ENCODE assay signal across 13 mouse cellular contexts in genomic region chr5:105138906-105139305, GRCm38 (mm10). TPM values are rescaled to one million over a fixed set of nuclear protein-coding genes. Genes with fewer than 3 reads are reported as not detected.
DNase-seq lines count a peak whose midpoint lies in the region; ATAC-seq and TF ChIP-seq lines count a peak whose summit lies in the region.
"Had no signal": no experiment of that assay in that cellular context is flagged by ENCODE, and none has a peak within 500 bp of the region (broad histone marks: within the 10 kb centered on the region; RNA-seq: fewer than 3 reads in every experiment).

No protein-coding gene starts in this region.

- H3K4me2 ChIP-seq in heart, embryonic 12.5 days: peak overlapping the region; percentile 21; the same call in 1 of the 2 replicates
- H3K4me2 ChIP-seq: hindbrain, embryonic 15.5 days; limb, embryonic 13.5 days had no signal

- no peaks in the 10 kb centered on the region for H3K9me3 ChIP-seq in heart, embryonic 12.5 days (replicated peaks)
- H3K9me3 ChIP-seq: hindbrain, embryonic 15.5 days; limb, embryonic 13.5 days; midbrain, embryonic 10.5 days had no signal

- H3K4me1 ChIP-seq in heart, embryonic 12.5 days (replicated peaks): 0 out of 2 replicates have a peak, but pooled peaks cover 11% of the 10 kb centered on the region
- peaks cover 15% of the 10 kb centered on the region for H3K4me1 ChIP-seq in thymus, adult 2 months (replicated peaks; ENCODE audit: control insufficient read depth, insufficient read depth, low read length)
- H3K4me1 ChIP-seq in brown adipose tissue, adult 24 weeks (ENCODE audit: control insufficient read depth, insufficient read depth, insufficient read length, low read length): no peaks in the 10 kb centered on the region; the same call in 1 of the 2 replicates
- H3K4me1 ChIP-seq: hindbrain, embryonic 15.5 days; limb, embryonic 13.5 days had no signal

- no peak for TF ChIP-seq POLR2A in thymus, adult 2 months (IDR thresholded peaks at IDR 0.05; ENCODE audit: control insufficient read depth, extremely low read depth, insufficient read depth, low read length, poor library complexity)

- H3K27ac ChIP-seq in heart, embryonic 12.5 days (ENCODE audit: poor library complexity, severe bottlenecking): peak overlapping the region; percentile 47
- H3K27ac ChIP-seq in thymus, adult 2 months (ENCODE audit: control insufficient read depth, insufficient read depth, low read length): peak overlapping the region; percentile 83
- H3K27ac ChIP-seq in brown adipose tissue, adult 24 weeks (replicated peaks; ENCODE audit: low read depth, low read length): peak overlapping the region; percentile 82
- H3K27ac ChIP-seq: hindbrain, embryonic 15.5 days; left cerebral cortex, adult 2 months; limb, embryonic 13.5 days; midbrain, embryonic 10.5 days had no signal

- H3K9ac ChIP-seq in heart, embryonic 12.5 days: no peak overlapping the region
- H3K9ac ChIP-seq: hindbrain, embryonic 15.5 days; limb, embryonic 13.5 days had no signal

- no peak for ATAC-seq in heart, embryonic 12.5 days (ENCODE audit: insufficient number of reproducible peaks, low FRiP score)

- H3K4me3 ChIP-seq in heart, embryonic 12.5 days: peak overlapping the region; percentile 19; the same call in 1 of the 2 replicates
- peak overlapping the region; percentile 63 for H3K4me3 ChIP-seq in thymus, adult 2 months (ENCODE audit: control insufficient read depth, insufficient read depth, low read length)
- peak overlapping the region; percentile 50 for H3K4me3 ChIP-seq in brown adipose tissue, adult 24 weeks (ENCODE audit: insufficient read depth, low read depth, low read length)
- H3K4me3 ChIP-seq: hindbrain, embryonic 15.5 days; left cerebral cortex, adult 2 months; limb, embryonic 13.5 days; midbrain, embryonic 10.5 days had no signal

- no peak for TF ChIP-seq CTCF in thymus, adult 2 months (IDR thresholded peaks at IDR 0.05; ENCODE audit: borderline replicate concordance, control insufficient read depth, extremely low read depth, insufficient read depth, low read length, poor library complexity)

- H3K27me3 ChIP-seq in heart, embryonic 12.5 days (replicated peaks): no peaks in the 10 kb centered on the region
- H3K27me3 ChIP-seq in thymus, adult 2 months (ENCODE audit: control insufficient read depth, insufficient read depth, low read length): no peaks in the 10 kb centered on the region
- H3K27me3 ChIP-seq: hindbrain, embryonic 15.5 days; limb, embryonic 13.5 days had no signal

- DNase-seq in heart, adult 9 months (ENCODE audit: low spot score in 2 of 2): no peak
- no peak for DNase-seq in thymus, adult 2 months
- no peak for DNase-seq in thymus, postnatal 36 days
- DNase-seq in cerebellum, adult 9-10 months: no peak
- no peak for DNase-seq in layer of hippocampus, adult 18-20 months (ENCODE audit: low spot score in 2 of 2)
- DNase-seq: cerebellum, postnatal 36 days; right cerebral cortex, adult 18-20 months had no signal

- 69% methylated on average over 1 of the region's 1 CpGs for WGBS in heart, embryonic 12.5 days
- WGBS in thymus, adult 2 months: 81% methylated on average over 1 of the region's 1 CpGs

- H3K36me3 ChIP-seq in heart, embryonic 12.5 days: 0 out of 2 replicates have a peak, but pooled peaks cover 2% of the 10 kb centered on the region
- H3K36me3 ChIP-seq in thymus, adult 2 months (ENCODE audit: control insufficient read depth, insufficient read depth, low read length): peaks cover 23% of the 10 kb centered on the region
- H3K36me3 ChIP-seq: hindbrain, embryonic 15.5 days; limb, embryonic 13.5 days; midbrain, embryonic 10.5 days had no signal

RNA-seq across cellular contexts. Expression of gene Gbp9, which starts 0.4 kb away (rescaled TPM):
- polyA plus RNA-seq in heart, embryonic 12.5 days (2016; fragmentation: Nextera tagmentation; extraction: Ambion mirVana): 4.4 and 4.6 TPM in 2 replicates
- polyA plus RNA-seq in thymus, adult 2 months (2012; rRNA removed): 19.9 and 20.6 TPM in 2 replicates
- 4.8 and 7.0 TPM in 2 replicates for polyA plus RNA-seq in brown adipose tissue, adult 24 weeks (2012; ENCODE audit: insufficient read depth, insufficient read length, missing spikeins)
- total RNA-seq in layer of hippocampus, adult 18-20 months (2021): 1 to 10 TPM; 1.3 to 1.5 TPM

RNA-seq across cellular contexts. Expression of gene Gbp8, which starts 0.4 kb away (rescaled TPM):
- 1.4 and 1.8 TPM in 2 replicates for polyA plus RNA-seq in heart, embryonic 12.5 days (2016; fragmentation: Nextera tagmentation; extraction: Ambion mirVana)
- 67.9 and 78.9 TPM in 2 replicates for polyA plus RNA-seq in thymus, adult 2 months (2012; rRNA removed)
- 2.1 TPM in 1 of 2 replicates, not detected in the other for polyA plus RNA-seq in brown adipose tissue, adult 24 weeks (2012; ENCODE audit: insufficient read depth, insufficient read length, missing spikeins)
- total RNA-seq in layer of hippocampus, adult 18-20 months (2021): under 1 TPM in 1 of 2 experiments, not detected in 1; 0.17 TPM
- total RNA-seq: left cerebral cortex, adult 2 months had no signal

RNA-seq across cellular contexts. Expression of gene Gbp4, which starts 0.5 kb away (rescaled TPM):
- 6.1 and 9.6 TPM in 2 replicates for polyA plus RNA-seq in heart, embryonic 12.5 days (2016; fragmentation: Nextera tagmentation; extraction: Ambion mirVana)
- 126 and 130 TPM in 2 replicates for polyA plus RNA-seq in thymus, adult 2 months (2012; rRNA removed)
- 4.8 and 5.8 TPM in 2 replicates for polyA plus RNA-seq in brown adipose tissue, adult 24 weeks (2012; ENCODE audit: insufficient read depth, insufficient read length, missing spikeins)
- under 1 TPM; 0.67 to 0.79 TPM for total RNA-seq in layer of hippocampus, adult 18-20 months (2021)

Comparison
In these comparisons a context has a peak if more than half of its experiments do, and no peak if none do; other contexts are left out.
1. RNA of gene Gbp8, which starts 0.4 kb away (polyA plus RNA-seq): 67.9 to 78.9 TPM in thymus, adult 2 months; 1.4 to 1.8 TPM in heart, embryonic 12.5 days and 2.1 TPM in brown adipose tissue, adult 24 weeks; every median in the first group is over 10 times any median in the second.
2. RNA of gene Gbp4, which starts 0.5 kb away (polyA plus RNA-seq): 126 to 130 TPM in thymus, adult 2 months; 6.1 to 9.6 TPM in heart, embryonic 12.5 days and 4.8 to 5.8 TPM in brown adipose tissue, adult 24 weeks; every median in the first group is over 10 times any median in the second.
3. Peak in every context shown above with its lines, with median percentiles within 50 percentile points of each other: H3K27ac ChIP-seq and H3K4me3 ChIP-seq.